Mouse (Mus musculus): Measurements from ENCODE around the gene Slc39a10. TPM values are rescaled to one million over a fixed set of nuclear protein-coding genes. Genes with fewer than 3 reads are reported as not detected.

Slc39a10 gene
- polyA plus RNA-seq, 1 experiment from 2014 or later: 57.0 TPM

- H3K9me3 ChIP-seq (ENCODE audit: low read depth, low read length): no peaks in the 10 kb centered on the region
- H3K4me2 ChIP-seq: no peak overlapping the region
- no peaks in the 10 kb centered on the region for H3K36me3 ChIP-seq (ENCODE audit: insufficient read depth)
- ATAC-seq (ENCODE audit: insufficient read depth): no peak
- DNase-seq: peak; percentile 50
- no peak overlapping the region for H3K9ac ChIP-seq
- H3K4me1 ChIP-seq (ENCODE audit: insufficient read depth): no peaks in the 10 kb centered on the region
- no peak overlapping the region for H3K27ac ChIP-seq (ENCODE audit: low read depth)
- no peak overlapping the region for H3K4me3 ChIP-seq (ENCODE audit: low read depth, low read length)
- TF ChIP-seq CTCF (IDR thresholded peaks at IDR 0.05; ENCODE audit: low read depth): no peak
- H3K27me3 ChIP-seq (ENCODE audit: insufficient read depth, low read length): no peaks in the 10 kb centered on the region
Observed at GRCm38 (mm10) chr1:46869788-46870187, 22.9 kb downstream of the Slc39a10 start.

DNA sequence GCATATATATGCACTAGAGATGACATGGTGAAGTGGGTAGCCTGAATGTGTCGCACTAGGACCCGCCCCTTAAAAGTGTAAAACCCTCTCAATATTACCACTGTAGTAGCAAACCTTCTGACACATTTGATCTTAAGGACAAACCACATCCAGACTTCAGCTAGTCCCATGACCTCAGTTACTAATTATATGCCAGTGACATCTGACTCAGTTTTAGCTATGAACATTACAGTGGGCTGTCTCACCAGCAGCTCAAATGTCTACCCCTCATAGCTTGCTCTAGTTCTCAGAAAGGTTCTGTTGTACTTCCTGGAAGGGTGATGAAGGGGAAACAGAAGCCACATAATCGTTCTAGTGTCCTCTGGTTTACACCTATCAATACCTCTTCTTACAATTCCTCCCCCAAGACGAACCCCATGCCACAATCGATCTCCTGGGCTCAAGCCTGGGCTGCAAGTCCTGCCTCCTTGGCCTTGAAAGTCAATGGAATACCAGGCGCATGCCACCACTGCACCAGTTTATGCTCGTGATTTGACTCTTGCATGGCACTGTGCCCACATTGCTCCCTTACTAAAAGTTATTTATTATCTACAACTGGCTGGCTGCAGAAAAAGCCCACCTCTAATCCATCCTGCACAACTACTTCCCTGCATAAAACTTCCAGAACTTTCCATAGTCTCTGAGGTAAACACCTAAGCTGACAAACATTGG lies 28.3 kb downstream of the Slc39a10 start:
- Histone ChIP-seq H3K9ac (no peak overlapping the region), H3K4me3 (ENCODE audit: low read depth, low read length) (no peak overlapping the region), H3K27me3 (ENCODE audit: insufficient read depth, low read length) (no peaks in the 10 kb centered on the region), H3K4me1 (ENCODE audit: insufficient read depth) (no peaks in the 10 kb centered on the region; the same call in 1 of the 2 replicates), H3K27ac (ENCODE audit: low read depth) (no peak overlapping the region), H3K4me2 (no peak overlapping the region), H3K36me3 (ENCODE audit: insufficient read depth) (no peaks in the 10 kb centered on the region), H3K9me3 (ENCODE audit: low read depth, low read length) (no peaks in the 10 kb centered on the region)
- DNase-seq: no peak
- TF ChIP-seq CTCF (IDR thresholded peaks at IDR 0.05; ENCODE audit: low read depth): no peak
- WGBS: 73% methylated on average over 7 of the region's 7 CpGs
- ATAC-seq (ENCODE audit: insufficient read depth): 0 out of 2 replicates have a peak, but pooled peaks have one; percentile 28

DNA sequence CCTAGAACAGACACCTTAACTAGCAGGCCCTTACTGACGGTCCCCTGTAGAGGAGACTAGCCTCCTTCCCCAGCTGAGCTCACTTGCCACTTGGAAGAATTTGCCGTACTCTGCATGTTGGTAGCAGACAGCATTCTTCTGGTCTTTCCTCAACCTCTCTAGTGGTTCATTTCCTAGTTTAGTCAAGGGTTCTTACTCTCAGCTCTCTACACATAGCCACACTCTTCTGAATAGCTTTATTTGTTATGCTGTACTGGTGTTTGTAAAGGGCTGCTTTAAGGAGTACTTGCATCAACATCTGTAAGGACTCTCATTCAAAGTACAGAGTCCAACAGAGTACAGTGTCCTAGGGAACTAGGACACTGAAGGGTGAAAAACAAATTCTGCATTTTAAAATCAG lies 29.2 kb downstream of the Slc39a10 start:
- Histone ChIP-seq H3K4me1 (ENCODE audit: insufficient read depth) (no peaks in the 10 kb centered on the region; the same call in 1 of the 2 replicates), H3K9me3 (ENCODE audit: low read depth, low read length) (no peaks in the 10 kb centered on the region), H3K4me3 (ENCODE audit: low read depth, low read length) (no peak overlapping the region), H3K4me2 (no peak overlapping the region), H3K36me3 (ENCODE audit: insufficient read depth) (no peaks in the 10 kb centered on the region), H3K27me3 (ENCODE audit: insufficient read depth, low read length) (no peaks in the 10 kb centered on the region), H3K27ac (ENCODE audit: low read depth) (no peak overlapping the region), H3K9ac (no peak overlapping the region)
- ATAC-seq (ENCODE audit: insufficient read depth): peak; percentile 77
- no peak for TF ChIP-seq CTCF (IDR thresholded peaks at IDR 0.05; ENCODE audit: low read depth)
- WGBS: 56% methylated on average over 2 of the region's 2 CpGs
- no peak for DNase-seq

DNA sequence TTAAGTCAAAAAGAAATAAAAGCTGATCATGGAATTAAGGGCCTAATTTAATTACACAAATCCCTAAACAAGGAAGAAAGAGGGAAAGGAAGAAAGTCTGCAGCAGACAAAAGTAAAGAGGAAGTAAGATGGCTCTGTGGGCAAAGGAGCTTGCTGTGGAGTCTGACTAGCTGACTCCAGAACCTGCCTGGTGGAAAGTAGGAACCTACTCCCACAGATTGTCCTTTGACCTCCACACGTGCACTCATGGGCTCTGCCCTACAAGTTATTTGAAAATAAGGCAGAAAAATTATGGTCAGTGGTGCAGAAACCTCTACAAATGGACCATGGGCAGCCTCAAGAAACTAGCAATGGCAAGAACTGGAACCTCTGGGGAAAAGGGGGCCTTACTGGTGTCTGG lies 32.6 kb downstream of the Slc39a10 start:
- Histone ChIP-seq H3K36me3 (ENCODE audit: insufficient read depth) (no peaks in the 10 kb centered on the region), H3K9ac (no peak overlapping the region), H3K4me1 (ENCODE audit: insufficient read depth) (no peaks in the 10 kb centered on the region; the same call in 1 of the 2 replicates), H3K4me2 (no peak overlapping the region), H3K9me3 (ENCODE audit: low read depth, low read length) (no peaks in the 10 kb centered on the region), H3K27me3 (ENCODE audit: insufficient read depth, low read length) (no peaks in the 10 kb centered on the region), H3K27ac (ENCODE audit: low read depth) (no peak overlapping the region), H3K4me3 (ENCODE audit: low read depth, low read length) (no peak overlapping the region)
- TF ChIP-seq CTCF (IDR thresholded peaks at IDR 0.05; ENCODE audit: low read depth): no peak
- DNase-seq: no peak
- 76% methylated on average over 1 of the region's 1 CpGs for WGBS
- no peak for ATAC-seq (ENCODE audit: insufficient read depth)

- Histone ChIP-seq H3K27ac (ENCODE audit: low read depth) (no peak overlapping the region), H3K9ac (no peak overlapping the region), H3K4me3 (ENCODE audit: low read depth, low read length) (no peak overlapping the region), H3K36me3 (ENCODE audit: insufficient read depth) (no peaks in the 10 kb centered on the region), H3K9me3 (ENCODE audit: low read depth, low read length) (no peaks in the 10 kb centered on the region), H3K27me3 (ENCODE audit: insufficient read depth, low read length) (no peaks in the 10 kb centered on the region), H3K4me1 (ENCODE audit: insufficient read depth) (0 out of 2 replicates have a peak, but pooled peaks cover 2% of the 10 kb centered on the region), H3K4me2 (no peak overlapping the region)
- ATAC-seq (ENCODE audit: insufficient read depth) (no peak), DNase-seq (no peak)
- WGBS: 77% methylated on average over 5 of the region's 5 CpGs
- no peak for TF ChIP-seq CTCF (IDR thresholded peaks at IDR 0.05; ENCODE audit: low read depth)
Observed at GRCm38 (mm10) chr1:46858579-46858978, 34.1 kb downstream of the Slc39a10 start.

GRCm38 (mm10) chr1:46856498-46856897 lies 36.2 kb downstream of the Slc39a10 start:
- H3K4me3 ChIP-seq (ENCODE audit: low read depth, low read length): no peak overlapping the region
- H3K36me3 ChIP-seq (ENCODE audit: insufficient read depth): no peaks in the 10 kb centered on the region
- H3K27me3 ChIP-seq (ENCODE audit: insufficient read depth, low read length): no peaks in the 10 kb centered on the region
- DNase-seq (peak; percentile 62), ATAC-seq (ENCODE audit: insufficient read depth) (no peak)
- no peak overlapping the region for H3K27ac ChIP-seq (ENCODE audit: low read depth)
- TF ChIP-seq CTCF (IDR thresholded peaks at IDR 0.05; ENCODE audit: low read depth): peak; percentile 35; the same call in 1 of the 2 replicates
- 0 out of 2 replicates have a peak, but pooled peaks cover 5% of the 10 kb centered on the region for H3K4me1 ChIP-seq (ENCODE audit: insufficient read depth)
- no peak overlapping the region for H3K9ac ChIP-seq
- WGBS: 35% methylated on average over 4 of the region's 4 CpGs
- no peaks in the 10 kb centered on the region for H3K9me3 ChIP-seq (ENCODE audit: low read depth, low read length)
- no peak overlapping the region for H3K4me2 ChIP-seq

DNA sequence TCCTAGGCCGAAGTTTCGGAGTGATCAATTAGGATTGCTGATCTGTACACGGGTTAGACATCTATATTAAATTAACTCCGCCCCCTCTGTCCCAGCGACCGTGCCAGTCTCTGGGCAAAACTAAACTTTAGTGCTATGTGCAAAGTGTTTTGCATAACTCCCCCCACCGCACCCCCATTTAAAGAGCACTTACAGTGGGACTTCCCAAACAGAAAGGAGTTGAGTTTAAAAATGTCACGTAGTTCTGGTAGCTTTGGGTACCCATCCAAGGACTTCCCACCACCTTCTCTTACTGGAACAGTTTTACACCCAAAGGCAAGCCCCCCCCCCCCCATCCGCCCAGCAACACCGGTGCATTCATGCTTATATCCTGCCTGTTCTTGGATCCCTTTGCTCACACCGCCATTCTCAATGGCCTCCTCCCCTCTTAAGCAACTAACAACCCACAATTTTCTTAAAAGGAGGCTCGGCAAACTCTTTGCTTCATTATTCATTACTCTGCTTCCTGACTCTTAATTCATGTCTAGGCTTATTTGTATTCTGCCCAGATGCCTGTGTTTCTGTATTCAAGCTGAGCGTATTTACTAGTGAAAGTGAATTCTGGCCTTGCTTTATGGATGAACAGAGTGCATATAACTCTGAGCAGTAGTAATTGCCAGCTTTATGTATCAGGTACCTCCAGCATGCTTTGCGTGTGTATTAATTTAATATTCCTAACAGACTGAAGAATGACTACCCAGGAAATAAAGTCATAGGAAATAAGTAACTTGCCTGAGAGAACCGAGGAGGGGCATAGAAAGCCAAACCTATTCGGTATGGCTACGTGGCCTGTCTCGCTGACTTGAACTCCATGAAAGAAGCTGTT lies 38.4 kb downstream of the Slc39a10 start:
- Histone ChIP-seq H3K36me3 (ENCODE audit: insufficient read depth) (no peaks in the 10 kb centered on the region), H3K27ac (ENCODE audit: low read depth) (peak overlapping the region; percentile 100), H3K4me3 (ENCODE audit: low read depth, low read length) (peak overlapping the region; percentile 93), H3K9ac (peak overlapping the region; percentile 99), H3K4me2 (peak overlapping the region; percentile 82), H3K27me3 (ENCODE audit: insufficient read depth, low read length) (no peaks in the 10 kb centered on the region), H3K4me1 (ENCODE audit: insufficient read depth) (peaks cover 9% of the 10 kb centered on the region; the same call in 1 of the 2 replicates), H3K9me3 (ENCODE audit: low read depth, low read length) (no peaks in the 10 kb centered on the region)
- 25% methylated on average over 18 of the region's 18 CpGs for WGBS
- no peak for TF ChIP-seq CTCF (IDR thresholded peaks at IDR 0.05; ENCODE audit: low read depth)
- no peak; the same call in 1 of the 2 replicates for ATAC-seq (ENCODE audit: insufficient read depth)
- peak; percentile 39 for DNase-seq

All from lung, embryonic 14.5 days (tissue).